Mouse (Mus musculus): ENCODE data around the gene Nfkb2.

The Nfkb2 gene

GRCm38 (mm10) chr19:46347936-46348668 is 44.0 kb downstream of the Nfkb2 start:
- DNase-seq, result no peak

GRCm38 (mm10) chr19:46348761-46349458 is 44.8 kb downstream of the Nfkb2 start:
- DNase-seq, result peak; percentile 44

- no peak for DNase-seq
Observed at GRCm38 (mm10) chr19:46349550-46349949, 45.4 kb downstream of the Nfkb2 start.

GRCm38 (mm10) chr19:46350168-46350932 is 46.2 kb downstream of the Nfkb2 start, which contains the start of gene 2310034G01Rik:
TSS of gene 2310034G01Rik (minus strand) at chr19:46350302.
- no peak for DNase-seq

GRCm38 (mm10) chr19:46356701-46357138 is 52.6 kb downstream of the Nfkb2 start:
- DNase-seq, result peak; percentile 95

GRCm38 (mm10) chr19:46357344-46358280 is 53.5 kb downstream of the Nfkb2 start:
- DNase-seq, result peak; percentile 42

GRCm38 (mm10) chr19:46358381-46358780 is 54.3 kb downstream of the Nfkb2 start:
- no peak for DNase-seq

Measured in thymus, postnatal 14 days (tissue).